Mouse (Mus musculus) intestine, embryonic 15.5 days (tissue): ENCODE data around the gene Dock1. TPM values are rescaled to one million over a fixed set of nuclear protein-coding genes. Genes with fewer than 3 reads are reported as not detected.

ENCODE experiments used
- ATAC-seq: fragments of 200-750 bp; cut with Nextera tagmentation; 2 replicates; pipeline ENCODE4 v1.8.0; 2017; ENCODE audit warnings: moderate TSS enrichment, moderate library complexity
- H3K27ac ChIP-seq: fragments of 300-500 bp; sonication (generic); 2 replicates; pipeline ENCODE4 v1.5.1; 2015; ENCODE audit warnings: mild to moderate bottlenecking, inconsistent platforms
- H3K27me3 ChIP-seq: fragments of 300-500 bp; sonication (generic); replicated peaks from 2 replicates; pipeline ENCODE4 v1.6.1; 2015; ENCODE audit warnings: inconsistent platforms
- H3K36me3 ChIP-seq: fragments of 300-500 bp; sonication (generic); 2 replicates; pipeline ENCODE4 v1.6.1; 2015; ENCODE audit warnings: inconsistent platforms
- H3K4me1 ChIP-seq: fragments of 300-500 bp; sonication (generic); replicated peaks from 2 replicates; pipeline ENCODE4 v1.6.1; 2015; ENCODE audit warnings: inconsistent platforms
- H3K4me2 ChIP-seq: fragments of 300-500 bp; sonication (generic); replicated peaks from 2 replicates; pipeline ENCODE4 v1.6.1; 2015; ENCODE audit warnings: mild to moderate bottlenecking, inconsistent platforms
- H3K4me3 ChIP-seq: fragments of 300-500 bp; sonication (generic); replicated peaks from 2 replicates; pipeline ENCODE4 v1.5.1; 2015; ENCODE audit warnings: inconsistent platforms
- H3K9ac ChIP-seq: fragments of 300-500 bp; sonication (generic); 2 replicates; pipeline ENCODE4 v1.6.1; 2015; ENCODE audit warnings: inconsistent platforms
- H3K9me3 ChIP-seq: fragments of 300-500 bp; sonication (generic); 2 replicates; pipeline ENCODE4 v1.6.1; 2016; ENCODE audit warnings: inconsistent platforms
- WGBS: fragments of 180-500 bp; shearing (Covaris S2); methylation state at CpG from one replicate; pipeline ENCODE4 v1.1.7; 2015; 5-methylcytosine and 5-hydroxymethylcytosine counted together
- polyA plus RNA-seq: library from polyadenylated mRNA; unstranded; fragments of >200 nt; fragmentation: Nextera tagmentation; extraction: Ambion mirVana; gene quantifications from 2 replicates; pipeline ENCODE4 v1.2.1, GENCODE M21; 2015

The Dock1 gene
- polyA plus RNA-seq, 1 experiment from 2014 or later, result 29.5 TPM

DNA sequence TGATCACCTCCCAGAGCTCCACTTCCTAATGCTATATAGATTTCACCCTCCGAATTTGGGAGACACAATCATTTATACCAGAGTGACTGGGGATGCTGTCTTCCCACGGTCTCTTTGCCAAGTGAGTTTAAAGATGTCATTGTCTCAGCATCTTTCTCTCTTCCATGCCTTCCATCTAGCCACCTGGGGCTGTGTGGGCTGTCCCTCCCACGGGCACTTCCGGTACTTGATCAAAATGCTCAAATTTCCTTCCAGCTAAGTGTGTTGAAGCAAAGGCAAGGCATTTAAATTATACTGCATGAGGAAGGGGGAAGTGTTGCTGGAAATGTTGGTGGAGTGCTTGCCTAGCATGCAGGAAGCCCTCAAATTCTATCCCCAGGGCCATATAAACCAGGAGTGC, 388.6 kb downstream of the Dock1 start:
- Histone ChIP-seq H3K4me1 (no peaks in the 10 kb centered on the region), H3K27me3 (no peaks in the 10 kb centered on the region), H3K9me3 (0 out of 2 replicates have a peak, but pooled peaks cover 3% of the 10 kb centered on the region), H3K27ac (no peak overlapping the region), H3K4me2 (no peak overlapping the region), H3K9ac (no peak overlapping the region), H3K4me3 (no peak overlapping the region), H3K36me3 (no peaks in the 10 kb centered on the region; the same call in 1 of the 2 replicates)
- 83% methylated on average over 4 of the region's 4 CpGs for WGBS
- ATAC-seq, result no peak

DNA sequence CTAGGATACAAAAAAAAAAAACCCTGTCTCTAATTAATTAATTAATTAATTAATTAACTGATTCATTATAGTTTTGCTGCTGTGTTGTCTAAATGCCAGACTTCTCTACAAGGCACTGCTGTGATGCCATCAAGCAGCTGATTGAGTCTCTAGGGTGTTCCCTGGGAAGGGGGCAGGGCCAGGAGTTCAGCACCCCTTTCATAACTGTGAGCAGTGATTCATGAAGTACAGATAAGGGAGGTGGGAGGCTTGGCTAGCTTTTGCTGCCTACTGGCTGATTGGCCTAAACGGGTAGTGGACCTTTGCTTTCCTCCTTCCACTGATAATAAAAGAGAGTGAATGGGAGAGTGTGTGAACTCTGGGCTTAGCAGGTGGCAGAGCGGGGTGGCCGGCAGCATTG, 389.1 kb downstream of the Dock1 start:
- 71% methylated on average over 3 of the region's 3 CpGs for WGBS
- no peaks in the 10 kb centered on the region for H3K27me3 ChIP-seq
- H3K4me2 ChIP-seq, result no peak overlapping the region
- no peaks in the 10 kb centered on the region; the same call in 1 of the 2 replicates for H3K36me3 ChIP-seq
- H3K27ac ChIP-seq, result no peak overlapping the region
- 0 out of 2 replicates have a peak, but pooled peaks cover 3% of the 10 kb centered on the region for H3K9me3 ChIP-seq
- H3K9ac ChIP-seq, result no peak overlapping the region
- no peak overlapping the region for H3K4me3 ChIP-seq
- no peaks in the 10 kb centered on the region for H3K4me1 ChIP-seq
- ATAC-seq, result peak; percentile 77

- no peak for ATAC-seq
- H3K4me2 ChIP-seq, result no peak overlapping the region
- H3K27ac ChIP-seq, result no peak overlapping the region
- 89% methylated on average over 5 of the region's 5 CpGs for WGBS
- H3K4me3 ChIP-seq, result no peak overlapping the region
- no peak overlapping the region for H3K9ac ChIP-seq
- no peaks in the 10 kb centered on the region for H3K27me3 ChIP-seq
- no peaks in the 10 kb centered on the region for H3K4me1 ChIP-seq
- no peaks in the 10 kb centered on the region; the same call in 1 of the 2 replicates for H3K36me3 ChIP-seq
- H3K9me3 ChIP-seq, result 0 out of 2 replicates have a peak, but pooled peaks cover 3% of the 10 kb centered on the region
Measured at GRCm38 (mm10) chr7:135063886-135064285, 393.4 kb downstream of the Dock1 start.

- Histone ChIP-seq H3K27ac (no peak overlapping the region), H3K4me2 (no peak overlapping the region), H3K4me1 (no peaks in the 10 kb centered on the region), H3K9me3 (0 out of 2 replicates have a peak, but pooled peaks cover 3% of the 10 kb centered on the region), H3K9ac (no peak overlapping the region), H3K4me3 (no peak overlapping the region), H3K36me3 (no peaks in the 10 kb centered on the region; the same call in 1 of the 2 replicates), H3K27me3 (no peaks in the 10 kb centered on the region)
- no peak for ATAC-seq
- 73% methylated on average over 5 of the region's 5 CpGs for WGBS
Measured at GRCm38 (mm10) chr7:135065301-135065700, 394.8 kb downstream of the Dock1 start.

DNA sequence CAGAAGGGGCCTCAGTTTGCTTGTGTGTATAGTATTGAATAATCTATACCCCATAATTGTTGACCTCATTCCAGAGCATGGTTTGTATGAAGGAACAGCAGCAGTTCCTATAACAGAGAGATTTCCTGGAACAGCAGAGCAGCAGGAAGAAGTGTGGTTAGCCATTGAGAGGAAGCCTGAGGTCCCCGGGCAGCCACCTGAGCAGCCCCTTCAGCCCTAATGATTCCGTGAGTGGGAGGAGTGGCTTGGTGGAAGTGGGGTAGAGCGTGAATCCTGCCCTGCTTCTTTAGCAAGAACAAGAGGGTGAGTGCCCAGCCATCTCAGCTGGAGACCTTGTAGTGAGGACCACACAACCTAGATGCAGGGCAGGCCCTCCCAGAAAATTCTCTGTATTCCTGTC, 398.4 kb downstream of the Dock1 start:
- H3K36me3 ChIP-seq, result no peaks in the 10 kb centered on the region
- WGBS, result 87% methylated on average over 3 of the region's 3 CpGs
- no peak for ATAC-seq

GRCm38 (mm10) chr7:135076904-135077303, 406.4 kb downstream of the Dock1 start:
- no peak overlapping the region for H3K4me3 ChIP-seq
- H3K9me3 ChIP-seq, result no peaks in the 10 kb centered on the region
- 92% methylated on average over 6 of the region's 6 CpGs for WGBS
- no peaks in the 10 kb centered on the region for H3K36me3 ChIP-seq
- H3K27ac ChIP-seq, result no peak overlapping the region
- no peaks in the 10 kb centered on the region for H3K4me1 ChIP-seq
- H3K9ac ChIP-seq, result no peak overlapping the region
- ATAC-seq, result no peak
- no peak overlapping the region for H3K4me2 ChIP-seq
- H3K27me3 ChIP-seq, result no peaks in the 10 kb centered on the region

More for the DNA sequence above, 398.4 kb downstream of the Dock1 start:
- Histone ChIP-seq H3K27ac (no peak overlapping the region), H3K4me3 (no peak overlapping the region), H3K27me3 (no peaks in the 10 kb centered on the region), H3K9ac (no peak overlapping the region), H3K9me3 (no peaks in the 10 kb centered on the region), H3K4me1 (no peaks in the 10 kb centered on the region), H3K4me2 (no peak overlapping the region)

DNA sequence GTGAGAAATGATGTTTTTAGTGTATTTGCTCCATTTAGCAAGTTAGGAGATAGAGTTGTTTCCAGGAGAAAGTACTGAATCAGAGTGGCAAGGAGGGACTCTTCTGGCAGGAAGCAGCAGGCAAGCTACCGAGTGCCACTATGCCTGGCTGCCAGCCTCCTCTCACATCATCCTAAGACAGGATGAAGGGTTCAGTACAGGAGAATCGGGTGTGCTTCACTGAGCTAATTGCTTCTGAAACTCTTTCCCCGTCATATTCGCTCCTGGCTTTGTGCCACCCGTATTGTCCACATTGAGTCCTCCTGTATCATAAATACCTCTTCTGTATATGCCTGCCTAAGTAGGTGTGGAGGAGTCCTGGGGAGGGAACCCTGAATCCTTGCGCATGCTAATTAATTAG, 406.9 kb downstream of the Dock1 start:
- no peak overlapping the region for H3K9ac ChIP-seq
- 72% methylated on average over 6 of the region's 6 CpGs for WGBS

DNA sequence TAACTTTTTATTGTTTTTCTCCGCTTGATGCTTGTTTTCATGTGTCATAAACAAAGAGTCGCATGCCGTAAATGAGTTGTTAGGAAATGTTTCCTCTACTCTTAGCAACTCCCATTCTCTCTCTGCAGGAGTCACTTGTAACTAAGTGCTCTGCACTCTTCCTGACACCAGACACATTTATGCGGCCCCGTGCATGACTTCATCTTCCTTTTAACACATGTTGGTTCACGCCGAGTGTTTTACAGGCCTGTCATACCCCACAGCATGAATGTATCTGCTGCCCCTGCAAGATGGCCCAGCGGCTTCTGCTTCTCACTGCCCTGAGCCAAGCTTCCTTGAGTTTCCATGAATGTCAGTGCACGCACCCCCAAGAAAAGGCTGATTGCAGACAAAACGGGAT, 407.4 kb downstream of the Dock1 start:
- H3K4me3 ChIP-seq, result no peak overlapping the region
- no peak overlapping the region for H3K9ac ChIP-seq
- no peaks in the 10 kb centered on the region for H3K27me3 ChIP-seq
- H3K27ac ChIP-seq, result no peak overlapping the region
- H3K9me3 ChIP-seq, result no peaks in the 10 kb centered on the region
- no peak overlapping the region for H3K4me2 ChIP-seq
- 66% methylated on average over 10 of the region's 10 CpGs for WGBS
- H3K4me1 ChIP-seq, result no peaks in the 10 kb centered on the region
- no peak for ATAC-seq
- no peaks in the 10 kb centered on the region for H3K36me3 ChIP-seq

More for the DNA sequence above, 406.9 kb downstream of the Dock1 start:
- Histone ChIP-seq H3K27ac (no peak overlapping the region), H3K4me3 (no peak overlapping the region), H3K27me3 (no peaks in the 10 kb centered on the region), H3K4me2 (no peak overlapping the region), H3K36me3 (no peaks in the 10 kb centered on the region), H3K4me1 (no peaks in the 10 kb centered on the region), H3K9me3 (no peaks in the 10 kb centered on the region)
- no peak for ATAC-seq

DNA sequence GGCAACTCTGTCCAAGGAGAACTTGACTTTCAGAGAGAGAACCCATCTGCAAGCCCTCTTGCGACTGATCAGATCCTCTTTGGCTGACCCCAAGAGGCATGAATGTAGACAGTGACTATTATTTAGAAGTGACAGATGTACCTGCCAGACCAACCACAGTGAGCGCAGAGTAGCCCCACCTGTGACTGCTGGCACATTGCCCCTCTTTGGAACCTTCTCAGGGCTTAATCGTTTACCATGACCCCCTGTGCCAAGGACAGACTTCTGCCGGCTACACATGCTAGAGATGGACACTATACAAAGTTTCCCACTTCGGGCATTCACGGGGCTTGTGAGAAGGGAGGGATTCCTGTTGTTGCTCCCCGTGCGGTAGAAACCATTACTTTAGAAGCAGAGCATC, 413.0 kb downstream of the Dock1 start:
- Histone ChIP-seq H3K4me2 (no peak overlapping the region), H3K36me3 (no peaks in the 10 kb centered on the region), H3K4me3 (no peak overlapping the region), H3K9ac (no peak overlapping the region), H3K9me3 (no peaks in the 10 kb centered on the region), H3K27me3 (no peaks in the 10 kb centered on the region), H3K27ac (no peak overlapping the region), H3K4me1 (no peaks in the 10 kb centered on the region)
- 93% methylated on average over 8 of the region's 8 CpGs for WGBS
- no peak for ATAC-seq

DNA sequence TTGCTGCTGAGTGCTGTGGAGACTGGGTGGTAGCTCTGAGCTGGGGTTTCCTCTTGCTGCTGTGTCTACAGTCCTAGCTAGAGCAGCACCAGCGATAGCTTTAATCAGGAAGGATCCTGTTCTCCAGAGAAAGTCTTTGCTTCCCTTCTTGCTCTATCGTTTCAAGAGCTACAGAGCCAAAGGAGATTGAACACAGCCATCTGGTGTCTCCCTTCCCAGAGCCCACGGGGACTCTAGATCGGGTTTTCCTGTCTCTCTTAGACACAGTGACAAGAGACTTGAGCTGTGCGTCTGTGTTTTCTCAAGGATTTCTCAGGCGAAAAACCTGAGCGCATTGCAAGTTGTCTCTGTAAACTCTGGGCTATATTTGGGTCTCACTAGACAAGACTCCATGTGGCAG, 413.6 kb downstream of the Dock1 start:
- no peak overlapping the region for H3K4me3 ChIP-seq
- no peaks in the 10 kb centered on the region for H3K4me1 ChIP-seq
- H3K9ac ChIP-seq, result no peak overlapping the region
- no peaks in the 10 kb centered on the region for H3K9me3 ChIP-seq
- 72% methylated on average over 7 of the region's 7 CpGs for WGBS
- no peak for ATAC-seq
- no peaks in the 10 kb centered on the region for H3K36me3 ChIP-seq
- H3K27ac ChIP-seq, result no peak overlapping the region
- H3K4me2 ChIP-seq, result no peak overlapping the region
- no peaks in the 10 kb centered on the region for H3K27me3 ChIP-seq

GRCm38 (mm10) chr7:135086556-135086955, 416.1 kb downstream of the Dock1 start:
- no peak overlapping the region for H3K27ac ChIP-seq
- 82% methylated on average over 5 of the region's 5 CpGs for WGBS
- H3K9ac ChIP-seq, result no peak overlapping the region
- H3K27me3 ChIP-seq, result no peaks in the 10 kb centered on the region
- H3K4me1 ChIP-seq, result no peaks in the 10 kb centered on the region
- no peak overlapping the region for H3K4me3 ChIP-seq
- no peaks in the 10 kb centered on the region for H3K36me3 ChIP-seq
- no peaks in the 10 kb centered on the region for H3K9me3 ChIP-seq
- ATAC-seq, result no peak
- no peak overlapping the region for H3K4me2 ChIP-seq

GRCm38 (mm10) chr7:135089626-135090025, 419.2 kb downstream of the Dock1 start:
- Histone ChIP-seq H3K9me3 (no peaks in the 10 kb centered on the region), H3K27me3 (no peaks in the 10 kb centered on the region), H3K4me2 (no peak overlapping the region), H3K4me1 (no peaks in the 10 kb centered on the region), H3K4me3 (no peak overlapping the region), H3K9ac (no peak overlapping the region), H3K36me3 (no peaks in the 10 kb centered on the region), H3K27ac (no peak overlapping the region)
- ATAC-seq, result no peak
- WGBS, result 82% methylated on average over 4 of the region's 4 CpGs

GRCm38 (mm10) chr7:135093851-135094250, 423.4 kb downstream of the Dock1 start:
- Histone ChIP-seq H3K36me3 (no peaks in the 10 kb centered on the region), H3K27ac (no peak overlapping the region), H3K4me1 (no peaks in the 10 kb centered on the region), H3K9ac (no peak overlapping the region), H3K27me3 (no peaks in the 10 kb centered on the region), H3K4me2 (no peak overlapping the region), H3K9me3 (no peaks in the 10 kb centered on the region), H3K4me3 (no peak overlapping the region)
- ATAC-seq, result no peak
- 70% methylated on average over 2 of the region's 2 CpGs for WGBS
